Mouse (Mus musculus) forebrain, embryonic 10.5 days (tissue): ENCODE results near the gene Ccdc8. TPM values are rescaled to one million over a fixed set of nuclear protein-coding genes. Genes with fewer than 3 reads are reported as not detected.

Experiments used
- DNase-seq: peaks from one replicate; pipeline ENCODE4 v3.0.0-alpha.2; 2017; ENCODE audit warnings: low spot score; ENCODE audit errors: extremely low spot score
- H3K27ac ChIP-seq: fragments of 300-500 bp; sonication (generic); 2 replicates; pipeline ENCODE4 v1.5.1; 2016; ENCODE audit warnings: mild to moderate bottlenecking
- H3K27me3 ChIP-seq: fragments of 300-500 bp; sonication (generic); 2 replicates; pipeline ENCODE4 v1.6.1; 2016; ENCODE audit warnings: mild to moderate bottlenecking; ENCODE audit not compliant: poor library complexity, severe bottlenecking
- H3K36me3 ChIP-seq: fragments of 300-500 bp; sonication (generic); replicated peaks from 2 replicates; pipeline ENCODE4 v1.6.1; 2016; ENCODE audit warnings: mild to moderate bottlenecking, moderate library complexity
- H3K4me1 ChIP-seq: fragments of 300-500 bp; sonication (generic); 2 replicates; pipeline ENCODE4 v1.6.1; 2016
- H3K4me3 ChIP-seq: fragments of 300-500 bp; sonication (generic); 2 replicates; pipeline ENCODE4 v1.5.1; 2016; ENCODE audit warnings: mild to moderate bottlenecking, moderate library complexity
- H3K9me3 ChIP-seq: fragments of 300-500 bp; sonication (generic); 2 replicates; pipeline ENCODE4 v1.6.1; 2016; ENCODE audit warnings: mild to moderate bottlenecking, moderate library complexity
- WGBS: fragments of 180-500 bp; shearing (Covaris S2); methylation state at CpG from one replicate; pipeline ENCODE4 v1.1.7; 2016; 5-methylcytosine and 5-hydroxymethylcytosine counted together
- polyA plus RNA-seq: library from polyadenylated mRNA; unstranded; fragments of >200 nt; fragmentation: Nextera tagmentation; extraction: Ambion mirVana; gene quantifications from 2 replicates; pipeline ENCODE4 v1.2.1, GENCODE M21; 2016

Gene Ccdc8
- polyA plus RNA-seq, 1 experiment from 2014 or later, result 8.9 TPM

- Histone ChIP-seq H3K36me3 (peaks cover 75% of the 10 kb centered on the region), H3K4me3 (no peak overlapping the region), H3K4me1 (peaks cover 41% of the 10 kb centered on the region), H3K9me3 (no peaks in the 10 kb centered on the region), H3K27me3 (no peaks in the 10 kb centered on the region), H3K27ac (no peak overlapping the region)
- no peak for DNase-seq
- WGBS, result 90% methylated on average over 4 of the region's 4 CpGs
These were observed 31.2 kb downstream of the Ccdc8 start for GRCm38 (mm10) chr7:17023701-17024100.

GRCm38 (mm10) chr7:17024141-17024540, 31.6 kb downstream of the Ccdc8 start:
- no peak overlapping the region for H3K4me3 ChIP-seq

GRCm38 (mm10) chr7:17024814-17025504, 32.5 kb downstream of the Ccdc8 start:
- H3K9me3 ChIP-seq, result no peaks in the 10 kb centered on the region
- H3K36me3 ChIP-seq, result peaks cover 63% of the 10 kb centered on the region
- peak overlapping the region; percentile 48; the same call in 1 of the 2 replicates for H3K27ac ChIP-seq
- no peak for DNase-seq
- H3K27me3 ChIP-seq, result no peaks in the 10 kb centered on the region
- H3K4me3 ChIP-seq, result 0 out of 2 replicates have a peak overlapping the region, but pooled peaks have one; percentile 93
- H3K4me1 ChIP-seq, result peaks cover 41% of the 10 kb centered on the region
- WGBS, result 90% methylated on average over 10 of the region's 10 CpGs

More at GRCm38 (mm10) chr7:17024141-17024540, 31.6 kb downstream of the Ccdc8 start:
- DNase-seq, result no peak
- H3K9me3 ChIP-seq, result no peaks in the 10 kb centered on the region
- WGBS, result 93% methylated on average over 6 of the region's 6 CpGs
- no peak overlapping the region for H3K27ac ChIP-seq
- no peaks in the 10 kb centered on the region for H3K27me3 ChIP-seq
- H3K4me1 ChIP-seq, result peaks cover 41% of the 10 kb centered on the region
- peaks cover 71% of the 10 kb centered on the region for H3K36me3 ChIP-seq

- H3K4me1 ChIP-seq, result peaks cover 41% of the 10 kb centered on the region
- H3K27me3 ChIP-seq, result no peaks in the 10 kb centered on the region
- H3K27ac ChIP-seq, result no peak overlapping the region; the same call in 1 of the 2 replicates
- no peak for DNase-seq
- H3K4me3 ChIP-seq, result peak overlapping the region; percentile 93
- WGBS, result 71% methylated on average over 4 of the region's 4 CpGs
- no peaks in the 10 kb centered on the region for H3K9me3 ChIP-seq
- H3K36me3 ChIP-seq, result peaks cover 57% of the 10 kb centered on the region
These were observed 33.0 kb downstream of the Ccdc8 start for GRCm38 (mm10) chr7:17025505-17025894.

- peaks cover 52% of the 10 kb centered on the region for H3K36me3 ChIP-seq
- H3K9me3 ChIP-seq, result no peaks in the 10 kb centered on the region
- H3K4me3 ChIP-seq, result peak overlapping the region; percentile 93
- peaks cover 41% of the 10 kb centered on the region for H3K4me1 ChIP-seq
- no peak for DNase-seq
- no peak overlapping the region; the same call in 1 of the 2 replicates for H3K27ac ChIP-seq
- 83% methylated on average over 9 of the region's 9 CpGs for WGBS
- H3K27me3 ChIP-seq, result no peaks in the 10 kb centered on the region
These were observed 33.6 kb downstream of the Ccdc8 start for GRCm38 (mm10) chr7:17025896-17026622.

GRCm38 (mm10) chr7:17026710-17027587, 34.4 kb downstream of the Ccdc8 start:
- peak; percentile 73 for DNase-seq
- H3K36me3 ChIP-seq, result peaks cover 43% of the 10 kb centered on the region
- no peaks in the 10 kb centered on the region for H3K27me3 ChIP-seq
- peak overlapping the region; percentile 93 for H3K4me3 ChIP-seq
- H3K27ac ChIP-seq, result peak overlapping the region; percentile 94
- H3K4me1 ChIP-seq, result peaks cover 41% of the 10 kb centered on the region
- WGBS, result 11% methylated on average over 24 of the region's 24 CpGs
- H3K9me3 ChIP-seq, result no peaks in the 10 kb centered on the region

- H3K9me3 ChIP-seq, result no peaks in the 10 kb centered on the region
- under 1% methylated on average over 54 of the region's 58 CpGs for WGBS
- H3K27ac ChIP-seq, result peak within 1 kb of the TSS; percentile 94
- peak within 1 kb of the TSS; percentile 93 for H3K4me3 ChIP-seq
- H3K4me1 ChIP-seq, result peaks cover 41% of the 10 kb centered on the region
- DNase-seq, result peak; percentile 97
- H3K36me3 ChIP-seq, result peaks cover 35% of the 10 kb centered on the region
- H3K27me3 ChIP-seq, result no peaks in the 10 kb centered on the region
These were observed 35.3 kb downstream of the Ccdc8 start, which contains the start of gene Ppp5c for GRCm38 (mm10) chr7:17027588-17028343. TSS of gene Ppp5c (minus strand) at chr7:17027924.

GRCm38 (mm10) chr7:17028923-17029322, 36.4 kb downstream of the Ccdc8 start:
- peaks cover 36% of the 10 kb centered on the region for H3K4me1 ChIP-seq
- H3K36me3 ChIP-seq, result peaks cover 23% of the 10 kb centered on the region
- 79% methylated on average over 7 of the region's 7 CpGs for WGBS
- H3K27me3 ChIP-seq, result no peaks in the 10 kb centered on the region
- DNase-seq, result no peak
- no peak overlapping the region for H3K27ac ChIP-seq
- H3K4me3 ChIP-seq, result no peak overlapping the region
- H3K9me3 ChIP-seq, result no peaks in the 10 kb centered on the region

GRCm38 (mm10) chr7:17030239-17030638, 37.7 kb downstream of the Ccdc8 start:
- no peak overlapping the region for H3K27ac ChIP-seq
- H3K27me3 ChIP-seq, result no peaks in the 10 kb centered on the region
- peaks cover 10% of the 10 kb centered on the region for H3K36me3 ChIP-seq
- WGBS, result 81% methylated on average over 7 of the region's 7 CpGs
- peaks cover 24% of the 10 kb centered on the region for H3K4me1 ChIP-seq
- no peaks in the 10 kb centered on the region for H3K9me3 ChIP-seq
- no peak overlapping the region for H3K4me3 ChIP-seq
- no peak for DNase-seq

- no peak overlapping the region for H3K4me3 ChIP-seq
- no peaks in the 10 kb centered on the region for H3K27me3 ChIP-seq
- 50% methylated on average over 9 of the region's 9 CpGs for WGBS
- H3K9me3 ChIP-seq, result no peaks in the 10 kb centered on the region
- peaks cover 17% of the 10 kb centered on the region for H3K4me1 ChIP-seq
- no peak for DNase-seq
- H3K36me3 ChIP-seq, result peaks cover 13% of the 10 kb centered on the region
- H3K27ac ChIP-seq, result peak overlapping the region; percentile 63; the same call in 1 of the 2 replicates
These were observed 45.6 kb downstream of the Ccdc8 start for GRCm38 (mm10) chr7:17038018-17038695.

GRCm38 (mm10) chr7:17039373-17039772, 46.9 kb downstream of the Ccdc8 start:
- no peak for DNase-seq
- WGBS, result 93% methylated on average over 7 of the region's 7 CpGs
- Histone ChIP-seq H3K27ac (peak overlapping the region; percentile 63; the same call in 1 of the 2 replicates), H3K36me3 (peaks cover 13% of the 10 kb centered on the region), H3K4me3 (no peak overlapping the region), H3K27me3 (no peaks in the 10 kb centered on the region), H3K9me3 (no peaks in the 10 kb centered on the region), H3K4me1 (peaks cover 17% of the 10 kb centered on the region)
